ENCODE assay signal across 20 mouse cellular contexts in genomic region chr11:63894188-63894587, GRCm38 (mm10). TPM values are rescaled to one million over a fixed set of nuclear protein-coding genes. Genes with fewer than 3 reads are reported as not detected.
DNase-seq lines count a peak whose midpoint lies in the region; ATAC-seq and TF ChIP-seq lines count a peak whose summit lies in the region.
"Had no signal": no experiment of that assay in that cellular context is flagged by ENCODE, and none has a peak within 500 bp of the region (broad histone marks: within the 10 kb centered on the region; RNA-seq: fewer than 3 reads in every experiment).

No protein-coding gene starts in this region.

- no peaks in the 10 kb centered on the region for H3K27me3 ChIP-seq in intestine, embryonic 16.5 days (replicated peaks; ENCODE audit: control insufficient read depth, insufficient read depth, low read length)
- no peaks in the 10 kb centered on the region for H3K27me3 ChIP-seq in intestine, postnatal 0 days (replicated peaks; ENCODE audit: control insufficient read depth, insufficient read depth, low read length)
- no peaks in the 10 kb centered on the region; the same call in 1 of the 2 replicates for H3K27me3 ChIP-seq in forebrain, postnatal 0 days (ENCODE audit: insufficient read depth, low read length)
- H3K27me3 ChIP-seq: heart, embryonic 12.5 days; liver, embryonic 13.5 days; lung, embryonic 15.5 days; stomach, embryonic 15.5 days had no signal

- H3K4me3 ChIP-seq in intestine, embryonic 16.5 days (ENCODE audit: low read length), result no peak overlapping the region
- no peak overlapping the region for H3K4me3 ChIP-seq in intestine, postnatal 0 days (ENCODE audit: low read depth, low read length)
- H3K4me3 ChIP-seq in forebrain, postnatal 0 days (ENCODE audit: low read depth, low read length), result no peak overlapping the region
- H3K4me3 ChIP-seq: heart, embryonic 12.5 days; hindbrain, embryonic 13.5 days; liver, embryonic 13.5 days; lung, embryonic 15.5 days; midbrain, embryonic 12.5 days; stomach, embryonic 15.5 days had no signal

- no peak for TF ChIP-seq CTCF in intestine, postnatal 0 days (IDR thresholded peaks at IDR 0.05; ENCODE audit: low read depth)
- no peak for TF ChIP-seq CTCF in forebrain, postnatal 0 days (IDR thresholded peaks at IDR 0.05; ENCODE audit: low read depth)

- 68% methylated on average over 6 of the region's 6 CpGs for WGBS in intestine, embryonic 16.5 days
- WGBS in intestine, postnatal 0 days, result 45% methylated on average over 6 of the region's 6 CpGs
- WGBS in forebrain, postnatal 0 days, result 69% methylated on average over 6 of the region's 6 CpGs

- ATAC-seq in intestine, embryonic 16.5 days, result peak; percentile 13; the same call in 1 of the 2 replicates
- ATAC-seq in intestine, postnatal 0 days, result no peak
- ATAC-seq in forebrain, postnatal 0 days, result no peak
- ATAC-seq: forebrain, embryonic 16.5 days; inflammation-experienced regulatory T-cells, adult 6 months had no signal

- peak; percentile 43 for DNase-seq in ovary, postnatal 36 days (ENCODE audit: low spot score)
- no peak for DNase-seq in ovary, postnatal 14 days (ENCODE audit: low spot score)
- peak; percentile 54 to 77 for DNase-seq in kidney, postnatal 36 days
- DNase-seq in lung, postnatal 4 days, result no peak
- DNase-seq in forebrain, postnatal 0 days, result no peak
- DNase-seq: cerebellum, adult 9-11 months; embryo, embryonic 11 days; heart, postnatal 14 days; liver, embryonic 13.5 days; right cerebral cortex, postnatal 14 days had no signal

- no peaks in the 10 kb centered on the region for H3K36me3 ChIP-seq in intestine, embryonic 16.5 days (ENCODE audit: control insufficient read depth, insufficient read depth, low read length)
- H3K36me3 ChIP-seq in intestine, postnatal 0 days (ENCODE audit: control insufficient read depth, insufficient read depth), result no peaks in the 10 kb centered on the region
- H3K36me3 ChIP-seq in forebrain, postnatal 0 days (ENCODE audit: insufficient read depth), result no peaks in the 10 kb centered on the region
- H3K36me3 ChIP-seq: heart, embryonic 12.5 days; hindbrain, embryonic 13.5 days; liver, embryonic 13.5 days; lung, embryonic 15.5 days; midbrain, embryonic 12.5 days; stomach, embryonic 15.5 days had no signal

- H3K4me2 ChIP-seq in intestine, embryonic 16.5 days (ENCODE audit: low read depth, low read length), result no peak overlapping the region
- H3K4me2 ChIP-seq in intestine, postnatal 0 days (replicated peaks; ENCODE audit: low read depth), result no peak overlapping the region
- H3K4me2 ChIP-seq in forebrain, postnatal 0 days (ENCODE audit: low read depth), result no peak overlapping the region
- H3K4me2 ChIP-seq: heart, embryonic 12.5 days; hindbrain, embryonic 13.5 days; liver, embryonic 13.5 days; lung, embryonic 15.5 days; midbrain, embryonic 12.5 days; stomach, embryonic 15.5 days had no signal

- no peaks in the 10 kb centered on the region for H3K4me1 ChIP-seq in intestine, embryonic 16.5 days (ENCODE audit: control insufficient read depth, insufficient read depth, low read length)
- no peaks in the 10 kb centered on the region for H3K4me1 ChIP-seq in intestine, postnatal 0 days (replicated peaks; ENCODE audit: control insufficient read depth, insufficient read depth, low read length)
- H3K4me1 ChIP-seq in forebrain, postnatal 0 days (ENCODE audit: insufficient read depth), result no peaks in the 10 kb centered on the region
- H3K4me1 ChIP-seq: heart, embryonic 12.5 days; lung, embryonic 15.5 days had no signal

- no peak overlapping the region for H3K27ac ChIP-seq in intestine, embryonic 16.5 days (ENCODE audit: low read length)
- no peak overlapping the region for H3K27ac ChIP-seq in intestine, postnatal 0 days (ENCODE audit: low read depth, low read length)
- H3K27ac ChIP-seq in forebrain, postnatal 0 days (ENCODE audit: low read depth, low read length), result no peak overlapping the region
- H3K27ac ChIP-seq: hindbrain, embryonic 13.5 days; lung, embryonic 15.5 days; macrophage; midbrain, embryonic 12.5 days; stomach, embryonic 15.5 days had no signal

- no peak overlapping the region for H3K9ac ChIP-seq in intestine, embryonic 16.5 days (ENCODE audit: low read depth, low read length)
- no peak overlapping the region for H3K9ac ChIP-seq in intestine, postnatal 0 days (ENCODE audit: low read depth, low read length)
- no peak overlapping the region for H3K9ac ChIP-seq in forebrain, postnatal 0 days
- H3K9ac ChIP-seq: heart, embryonic 12.5 days; hindbrain, embryonic 13.5 days; liver, embryonic 13.5 days; lung, embryonic 15.5 days; midbrain, embryonic 12.5 days; stomach, embryonic 15.5 days had no signal

- H3K9me3 ChIP-seq in intestine, embryonic 16.5 days (ENCODE audit: control insufficient read depth, low read length), result no peaks in the 10 kb centered on the region
- no peaks in the 10 kb centered on the region for H3K9me3 ChIP-seq in intestine, postnatal 0 days (ENCODE audit: control insufficient read depth)
- no peaks in the 10 kb centered on the region for H3K9me3 ChIP-seq in forebrain, postnatal 0 days (ENCODE audit: low read length)
- H3K9me3 ChIP-seq: heart, embryonic 12.5 days; hindbrain, embryonic 13.5 days; liver, embryonic 13.5 days; lung, embryonic 15.5 days; midbrain, embryonic 12.5 days; stomach, embryonic 15.5 days had no signal

RNA-seq across cellular contexts. Expression of gene Hs3st3b1, which starts 27.9 kb away (rescaled TPM):
- polyA plus RNA-seq in intestine, embryonic 16.5 days (2015; fragmentation: Nextera tagmentation; extraction: Ambion mirVana), result 4.5 and 5.2 TPM in 2 replicates
- 2.5 and 2.6 TPM in 2 replicates for polyA plus RNA-seq in intestine, postnatal 0 days (2015; fragmentation: Nextera tagmentation; extraction: Ambion mirVana)
- total RNA-seq in forebrain, postnatal 0 days (2014; rRNA removed), result 3.5 and 4.3 TPM in 2 replicates
- 1.1 and 1.2 TPM in 2 replicates for polyA plus RNA-seq in forebrain, postnatal 0 days (2015; fragmentation: Nextera tagmentation; extraction: Ambion mirVana)

Comparison
In these comparisons a context has a peak if more than half of its experiments do, and no peak if none do; other contexts are left out.
1. DNase-seq: peak in ovary, postnatal 36 days (single experiment) and kidney, postnatal 36 days (2 of 2); none in ovary, postnatal 14 days (single experiment), lung, postnatal 4 days (0 of 2) and forebrain, postnatal 0 days (single experiment).